Mouse (Mus musculus): ENCODE data around the gene Hspa4l.

Hspa4l gene

DNA sequence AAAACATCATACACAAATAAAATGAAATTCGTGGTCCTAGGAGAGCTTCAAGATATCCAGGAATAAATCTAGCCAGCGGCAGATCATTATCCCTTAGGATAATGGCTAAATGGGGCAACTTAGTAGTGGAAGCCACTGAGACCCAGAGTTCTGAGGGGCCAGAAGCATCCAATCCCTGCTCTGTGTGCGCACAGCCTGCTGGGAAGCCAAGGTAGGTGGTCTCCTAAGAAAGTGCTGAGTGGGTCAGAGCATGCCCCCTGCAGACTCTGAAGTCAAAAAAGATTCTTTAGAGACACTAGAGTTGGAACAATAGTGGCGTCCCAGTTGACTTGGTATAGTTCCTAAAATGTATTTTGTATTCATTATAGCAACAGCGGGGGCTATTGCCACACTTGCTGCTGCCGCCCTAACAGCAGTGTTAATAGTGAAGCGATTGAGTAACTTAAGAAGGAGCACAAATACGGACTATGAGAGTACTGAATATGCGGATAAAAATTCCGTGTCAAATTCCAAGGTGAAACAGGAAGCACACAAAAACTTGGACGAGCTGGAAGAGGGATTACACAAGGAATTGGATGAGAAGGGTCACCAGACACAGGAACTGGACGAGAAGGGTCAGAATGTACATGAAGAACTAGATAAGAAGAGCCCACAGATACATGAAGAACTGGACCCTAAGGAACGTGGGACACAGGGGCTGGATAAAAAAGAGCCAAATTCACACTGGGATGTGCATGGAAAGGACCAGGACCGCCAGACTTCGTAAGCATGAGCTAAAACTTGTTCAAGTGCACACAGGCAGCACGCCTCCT, at the start of gene Hspa4l:
Gene Hspa4l (plus strand): TSS at position 472 of the 812 bp plus-strand sequence.
- peak in 1 of 2 experiments; percentile 6 for DNase-seq

DNA sequence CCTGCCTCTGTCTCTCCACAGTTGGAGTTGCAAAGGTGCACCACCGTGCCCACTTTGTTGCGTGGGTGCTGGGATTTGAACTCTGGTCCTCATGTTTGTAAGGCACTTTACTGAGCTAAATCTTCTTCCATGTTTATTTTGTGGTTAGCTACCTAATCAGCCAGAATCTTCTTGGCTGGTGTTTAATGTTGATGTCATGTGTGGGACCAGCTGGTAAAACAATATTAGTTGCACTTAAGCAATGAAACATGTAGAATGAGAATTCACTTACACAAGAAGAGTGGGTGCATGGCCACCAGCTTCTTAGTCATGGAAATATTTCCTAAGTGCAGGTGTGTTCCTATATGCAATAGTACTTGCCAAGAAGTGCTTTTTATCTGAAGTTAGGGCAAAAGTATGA, 49.1 kb upstream of the Hspa4l start:
- no peak for DNase-seq

DNA sequence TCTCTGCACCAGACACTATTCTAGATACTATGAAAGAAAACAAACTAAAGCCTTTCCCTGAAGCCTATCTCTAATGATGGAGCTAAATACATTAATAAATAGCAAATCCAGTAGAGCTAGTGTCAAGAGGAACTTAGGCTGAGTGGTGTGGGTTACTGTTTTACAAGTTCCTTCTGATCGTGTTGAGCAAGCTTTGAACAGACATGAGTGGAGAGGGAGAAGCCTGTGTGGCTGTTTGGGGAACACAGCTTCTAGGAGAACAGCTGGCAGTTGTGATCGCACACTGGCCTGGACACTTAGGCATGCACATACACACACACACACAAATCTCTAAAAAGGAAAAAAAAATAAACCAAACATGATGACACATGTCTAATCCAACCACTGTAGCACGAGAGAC, 45.5 kb upstream of the Hspa4l start:
- DNase-seq = no peak

DNA sequence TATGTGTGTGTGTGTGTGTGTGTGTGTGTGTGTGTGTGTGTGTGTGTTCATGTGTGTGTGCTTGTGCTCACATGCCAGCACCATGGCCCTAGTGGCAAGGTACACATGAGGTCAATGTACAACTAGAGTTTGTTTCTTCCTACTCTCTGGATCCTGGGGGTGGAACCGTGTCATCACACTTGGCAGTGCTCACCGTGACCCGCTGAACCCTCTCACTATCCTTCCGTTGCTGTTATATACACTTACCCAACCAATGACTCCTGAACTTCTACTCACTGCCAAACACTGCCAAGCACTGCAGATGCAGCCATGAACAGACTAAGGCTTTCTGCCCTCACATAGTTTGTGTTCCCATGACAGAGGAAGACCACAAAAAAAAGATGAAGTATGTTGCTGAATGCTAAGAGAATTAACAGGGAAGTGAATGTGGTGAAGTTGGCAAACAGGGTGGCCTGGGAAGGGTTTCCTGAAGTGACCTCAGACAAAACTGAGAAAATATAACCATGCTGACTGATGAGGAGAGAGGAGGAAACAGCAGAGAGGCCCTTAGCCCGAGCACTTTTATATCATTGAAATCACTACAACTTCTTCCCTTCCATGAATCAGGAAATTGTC, 39.4 kb upstream of the Hspa4l start:
- peak; percentile 27 to 60 for DNase-seq

DNA sequence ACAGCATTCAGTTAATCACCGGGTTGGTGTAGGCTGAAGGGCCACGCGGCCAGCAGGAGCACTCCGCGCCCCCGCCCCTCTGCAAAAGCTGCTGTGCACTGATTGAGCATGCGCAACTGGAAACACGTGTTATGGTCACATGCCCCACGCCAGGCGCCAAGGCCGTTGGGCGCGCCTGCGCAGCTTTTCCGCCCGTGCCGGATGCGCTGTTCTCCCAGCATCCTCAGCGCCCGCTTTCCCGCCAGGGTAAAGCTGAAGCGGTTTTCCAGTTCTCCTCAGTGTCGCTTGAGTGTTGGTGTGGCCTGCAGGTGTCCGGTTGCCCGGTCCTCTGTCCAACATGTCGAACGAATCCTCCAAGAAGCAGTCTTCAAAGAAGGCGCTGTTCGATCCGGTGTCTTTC, 35.6 kb upstream of the Hspa4l start, which contains the start of gene Slc25a31:
Gene Slc25a31 (plus strand): TSS at position 201 of the 400 bp plus-strand sequence.
- no peak for DNase-seq

DNA sequence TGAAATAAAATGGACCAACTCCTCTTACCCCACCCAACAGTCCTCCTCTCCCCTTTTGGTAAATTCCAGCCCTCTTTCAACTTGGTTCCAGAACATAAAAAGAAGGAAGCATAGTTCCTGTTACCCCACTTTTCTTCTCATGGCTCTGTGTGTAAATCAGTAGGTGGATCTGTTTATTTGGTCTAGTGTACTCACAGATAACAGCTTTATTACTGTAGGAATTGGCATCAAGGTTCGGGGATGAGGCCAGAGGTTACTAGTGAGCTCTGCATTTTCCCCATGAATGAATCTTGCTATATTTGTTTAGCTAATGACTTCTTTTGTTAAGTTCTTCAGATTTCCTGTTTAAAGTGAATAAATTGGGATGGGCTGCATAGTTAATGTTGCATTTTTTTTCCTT, 28.2 kb upstream of the Hspa4l start:
- no peak for DNase-seq

DNA sequence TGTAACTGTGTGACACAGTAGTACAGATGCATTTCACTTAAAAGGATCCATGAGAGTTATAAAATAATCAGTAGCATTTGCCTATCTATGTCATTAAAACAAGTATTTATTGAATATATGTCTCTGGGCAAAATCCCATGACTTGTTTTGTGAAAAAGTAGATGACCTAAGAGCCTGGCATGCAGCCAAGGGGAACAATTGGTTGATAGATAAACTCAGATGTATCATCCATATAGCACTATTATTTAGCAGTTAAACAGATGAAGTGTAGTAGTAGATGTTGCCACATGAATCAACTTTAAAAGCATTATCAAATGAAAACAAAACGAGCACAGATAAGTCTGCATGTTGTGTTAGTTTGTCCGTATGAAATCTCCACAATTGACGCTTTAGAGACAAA, 25.3 kb upstream of the Hspa4l start:
- no peak for DNase-seq

DNA sequence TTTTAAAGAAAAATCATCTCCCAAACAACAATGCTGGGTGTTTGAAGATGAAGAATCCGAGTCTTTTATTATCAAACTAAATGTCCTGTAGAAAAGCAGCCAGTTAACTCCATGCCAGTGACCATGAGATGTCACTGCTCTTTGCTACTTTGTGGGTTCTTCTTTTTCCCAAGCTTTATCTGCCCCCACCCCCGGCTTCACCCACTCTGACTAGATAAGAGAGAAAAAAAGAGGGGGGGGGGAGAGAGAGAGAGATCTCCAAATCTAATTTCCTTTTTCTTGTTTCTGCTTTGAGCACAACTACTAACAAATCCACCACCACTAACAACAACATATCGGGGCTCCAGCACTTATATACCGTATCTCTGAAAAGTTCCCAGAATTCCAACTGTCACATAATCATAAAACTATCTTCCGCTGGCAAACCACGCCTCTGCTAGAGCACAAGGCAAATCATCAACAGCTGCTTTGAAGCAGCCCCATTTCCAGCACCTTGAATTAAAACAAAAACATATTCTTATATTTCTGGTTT, 5.8 kb upstream of the Hspa4l start:
- no peak for DNase-seq

DNA sequence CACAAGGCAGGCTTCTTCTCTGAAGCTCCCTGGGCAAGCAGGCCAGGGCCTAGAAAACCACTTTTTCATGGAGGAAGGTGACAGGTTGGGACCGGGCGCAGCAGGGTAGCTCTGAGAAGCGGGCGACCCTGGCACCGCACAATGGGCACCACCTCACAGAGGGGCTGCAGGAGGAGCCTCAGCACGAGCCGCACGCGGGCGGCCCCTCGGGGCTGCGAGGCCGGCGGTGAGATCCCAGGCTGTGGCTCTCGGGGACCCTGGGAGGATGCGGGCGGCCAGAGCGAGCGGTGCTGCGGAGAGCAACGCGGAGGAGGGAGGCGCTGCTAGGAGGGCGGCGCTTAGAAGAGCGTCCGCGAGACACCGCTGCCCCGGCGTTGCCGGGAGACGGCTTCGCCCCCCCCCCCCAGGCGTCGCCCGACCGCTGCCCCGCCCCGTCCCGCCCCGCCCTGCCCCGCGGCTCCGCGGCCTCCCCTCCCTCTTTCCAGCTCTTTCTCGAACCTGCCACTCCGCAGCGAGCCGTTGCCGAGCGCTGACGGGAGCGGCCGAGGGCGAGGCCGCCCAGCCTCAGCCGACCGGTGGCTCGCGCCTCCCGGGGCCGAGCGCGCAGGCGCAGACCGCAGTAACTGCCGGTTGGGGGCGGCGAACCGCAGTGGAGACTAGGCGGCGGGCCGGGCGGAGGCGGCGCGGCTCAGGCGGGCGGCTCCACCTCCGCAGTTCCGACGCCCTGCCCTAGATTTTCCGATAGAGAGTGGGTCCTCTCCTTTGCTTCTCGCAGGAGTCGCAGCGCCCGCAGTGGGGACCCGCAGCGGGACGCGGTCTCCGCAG, 753 bp downstream of the Hspa4l start:
- peak; percentile 92 to 94 for DNase-seq

DNA sequence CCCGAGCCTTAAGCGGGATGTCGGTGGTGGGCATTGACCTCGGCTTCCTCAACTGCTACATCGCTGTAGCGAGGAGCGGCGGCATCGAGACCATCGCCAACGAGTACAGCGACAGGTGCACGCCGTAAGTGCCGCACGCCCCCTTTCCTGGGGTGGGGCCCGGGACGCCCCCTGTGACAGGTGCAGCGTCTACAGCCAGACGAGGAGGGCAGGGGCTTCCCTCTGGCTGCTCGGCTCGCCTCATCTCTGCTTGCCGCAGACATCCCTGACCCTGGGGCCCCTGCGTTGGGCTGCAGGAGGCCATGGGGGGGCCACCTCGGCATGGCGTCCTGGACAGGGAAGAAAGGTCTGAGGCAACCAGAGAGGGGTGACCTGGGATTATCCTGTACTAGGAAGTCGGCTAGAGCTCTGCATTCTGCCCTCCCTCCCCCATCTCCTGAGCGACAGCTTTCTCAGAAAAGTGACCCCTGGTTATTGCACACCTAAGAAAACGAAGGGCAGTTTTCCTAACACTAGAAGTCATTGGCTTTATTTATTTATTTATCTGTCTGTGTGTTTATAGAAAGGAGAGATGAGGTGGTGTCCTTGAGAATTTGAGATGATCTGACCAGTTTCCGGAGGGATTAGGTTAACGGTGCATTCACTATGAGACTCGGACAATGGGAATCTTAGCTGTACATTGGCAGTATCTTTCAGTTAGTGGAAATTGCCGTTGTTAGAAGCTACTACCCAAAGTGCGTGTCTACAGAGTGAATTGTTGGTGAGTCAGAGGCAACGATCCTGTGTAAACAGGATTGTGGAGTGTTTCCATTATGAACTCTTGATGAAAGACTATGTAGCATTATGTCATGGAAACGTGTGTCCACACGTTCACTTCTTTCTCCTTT, 1.6 kb downstream of the Hspa4l start:
- no peak for DNase-seq

DNA sequence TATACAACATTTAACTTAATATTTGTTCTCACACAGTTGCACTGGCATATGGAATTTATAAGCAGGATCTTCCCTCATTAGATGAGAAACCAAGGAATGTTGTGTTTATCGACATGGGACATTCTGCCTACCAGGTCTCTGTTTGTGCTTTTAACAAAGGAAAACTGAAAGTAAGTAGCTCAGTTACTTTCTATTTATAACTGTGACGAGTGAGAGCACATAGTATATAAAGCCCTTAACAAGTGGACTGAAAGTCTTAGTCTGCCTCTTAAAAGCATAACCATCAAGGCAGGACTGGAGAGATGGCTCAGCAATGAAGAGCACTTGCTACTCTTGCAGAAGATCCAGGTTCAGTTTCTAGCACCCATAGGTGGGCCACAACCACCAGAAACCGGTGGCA, 16.5 kb downstream of the Hspa4l start:
- no peak for DNase-seq

DNA sequence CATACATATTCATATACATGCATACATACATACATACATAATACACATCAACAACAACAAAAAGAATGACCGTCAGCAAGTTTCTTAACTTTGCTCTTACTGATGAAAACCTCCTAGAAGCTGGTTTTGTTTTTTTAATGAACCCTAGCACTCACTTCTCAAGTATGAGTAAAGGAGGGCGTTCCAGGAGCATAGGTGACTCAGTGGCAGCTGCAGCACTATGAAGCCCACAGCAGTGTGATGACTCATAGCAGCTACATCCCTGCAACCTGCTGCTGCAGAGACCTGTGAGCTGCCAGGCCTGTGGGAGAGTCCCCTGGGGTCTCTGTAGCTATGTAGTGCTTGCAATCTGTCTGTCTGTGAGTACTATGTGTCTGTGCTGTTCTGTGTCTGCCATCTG, 17.0 kb downstream of the Hspa4l start:
- no peak for DNase-seq

DNA sequence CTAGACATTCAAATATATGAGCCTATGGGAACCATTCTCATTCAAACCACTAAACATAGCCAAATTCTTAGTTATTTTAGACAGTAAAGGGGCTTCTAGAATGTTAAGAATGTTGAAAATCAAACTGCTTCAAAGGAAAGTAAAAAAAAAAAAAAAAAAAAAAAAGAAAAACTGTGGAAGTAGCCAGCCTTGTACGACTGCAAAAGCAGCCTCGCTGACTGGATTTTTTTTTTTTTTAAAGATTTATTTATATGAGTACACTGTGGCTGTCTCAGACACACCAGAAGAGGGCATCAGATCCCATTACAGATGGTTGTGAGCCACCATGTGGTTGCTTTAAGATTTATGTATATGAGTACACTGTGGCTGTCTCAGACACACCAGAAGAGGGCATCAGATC, 49.5 kb downstream of the Hspa4l start:
- DNase-seq = no peak

DNA sequence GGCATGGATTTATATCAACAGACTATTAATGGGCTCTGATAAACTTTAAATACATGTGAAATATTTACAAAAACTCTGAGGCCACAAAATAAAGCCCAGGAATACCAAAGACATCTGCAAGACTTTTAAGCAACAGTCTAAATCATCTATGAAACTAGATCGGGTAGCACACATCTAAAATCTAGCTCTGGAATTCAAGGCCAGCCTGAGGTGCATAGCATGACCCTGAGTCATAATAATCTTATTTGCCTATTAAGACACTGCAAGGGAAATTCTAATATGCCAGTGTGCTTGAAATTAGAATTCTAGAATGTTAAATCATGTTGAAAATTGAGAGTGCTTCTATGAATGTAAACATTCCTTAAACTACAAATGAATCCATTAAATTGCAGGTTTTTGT, 53.8 kb downstream of the Hspa4l start:
- no peak for DNase-seq

DNA sequence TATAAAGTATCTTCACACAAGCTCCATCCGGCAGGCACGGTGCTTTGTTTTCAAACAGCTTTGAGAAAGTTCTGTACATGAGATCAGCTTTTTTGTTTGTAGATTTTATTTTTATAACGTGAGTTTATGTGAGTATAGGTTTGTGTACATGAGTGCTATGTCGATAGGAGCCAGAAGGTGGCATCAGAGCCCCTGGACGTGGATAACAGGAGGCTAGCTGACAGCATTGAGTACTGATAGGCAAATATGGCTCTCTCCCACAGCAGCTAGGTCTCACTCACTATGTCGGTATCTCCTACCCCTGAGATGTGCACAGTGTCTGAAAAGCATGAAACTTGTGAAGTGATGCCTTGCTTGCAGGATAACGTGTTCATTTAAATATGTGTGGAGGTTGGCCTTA, 54.2 kb downstream of the Hspa4l start:
- DNase-seq = peak; percentile 30 to 63

DNA sequence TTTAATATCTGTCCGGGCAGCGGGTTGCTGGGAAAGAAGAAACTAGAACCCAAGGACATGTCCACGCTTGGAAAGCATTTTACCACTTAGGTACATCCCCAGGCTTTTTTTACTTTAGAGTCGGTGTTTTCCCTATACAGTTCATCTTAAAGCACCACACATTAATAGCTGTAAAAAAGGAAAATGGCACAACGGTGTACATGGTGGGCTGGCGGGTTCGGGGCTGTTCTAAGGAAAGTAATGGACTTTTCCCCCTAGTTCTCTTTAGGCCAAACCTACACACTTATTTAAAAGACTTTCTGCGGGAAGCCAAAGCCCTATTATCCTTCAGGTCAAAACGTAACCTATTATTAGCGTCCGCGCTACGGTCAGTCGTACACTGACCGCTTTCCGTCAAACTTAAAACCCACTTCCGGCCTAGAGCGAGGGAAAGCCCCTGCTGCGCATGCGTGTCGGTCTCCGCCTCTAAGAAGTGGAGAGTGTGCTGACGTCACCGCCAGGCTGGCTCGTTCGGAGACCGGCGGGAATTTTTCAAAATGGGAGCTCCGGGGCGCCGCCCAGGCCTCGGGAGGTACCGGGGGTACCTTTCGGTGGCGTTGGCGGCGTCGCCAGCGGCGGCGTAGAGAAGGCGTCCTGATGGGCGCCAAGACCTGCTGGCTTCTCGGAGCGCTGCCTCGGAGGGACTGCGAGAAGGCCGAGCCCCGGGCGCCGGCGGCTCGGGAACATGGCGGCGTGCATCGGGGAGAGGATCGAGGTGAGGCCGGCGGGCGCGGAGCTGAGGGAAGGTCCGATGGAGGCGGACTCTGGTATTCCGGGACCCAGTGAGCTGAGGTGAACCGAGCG, 55.5 kb downstream of the Hspa4l start, which contains the start of gene Plk4:
Gene Plk4 (plus strand): TSS at position 490 of the 843 bp plus-strand sequence.
- peak; percentile 97 for DNase-seq

DNA sequence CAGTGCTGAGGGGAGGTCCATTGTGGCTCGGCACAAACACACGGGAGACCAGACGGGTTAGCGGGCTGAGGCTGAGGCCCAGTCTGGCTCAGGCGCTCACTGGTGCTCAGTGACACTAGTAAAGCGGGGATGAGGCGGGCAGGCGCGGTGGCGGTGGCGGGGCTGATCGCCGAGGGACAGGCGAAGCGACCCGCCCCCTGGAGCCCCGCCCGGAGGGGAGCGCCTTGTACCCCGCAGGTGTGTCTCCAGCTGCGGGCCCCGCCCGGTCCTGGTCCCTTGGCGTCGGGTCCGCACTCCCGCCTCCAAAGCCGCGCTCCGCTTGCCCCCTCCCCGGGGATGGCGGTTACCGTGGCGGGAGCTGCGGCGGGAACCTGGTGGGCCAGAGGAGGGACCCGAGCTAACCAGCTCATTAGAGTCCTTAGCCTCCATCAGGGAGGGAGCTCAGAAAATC, 56.1 kb downstream of the Hspa4l start:
- peak; percentile 52 to 62 for DNase-seq

DNA sequence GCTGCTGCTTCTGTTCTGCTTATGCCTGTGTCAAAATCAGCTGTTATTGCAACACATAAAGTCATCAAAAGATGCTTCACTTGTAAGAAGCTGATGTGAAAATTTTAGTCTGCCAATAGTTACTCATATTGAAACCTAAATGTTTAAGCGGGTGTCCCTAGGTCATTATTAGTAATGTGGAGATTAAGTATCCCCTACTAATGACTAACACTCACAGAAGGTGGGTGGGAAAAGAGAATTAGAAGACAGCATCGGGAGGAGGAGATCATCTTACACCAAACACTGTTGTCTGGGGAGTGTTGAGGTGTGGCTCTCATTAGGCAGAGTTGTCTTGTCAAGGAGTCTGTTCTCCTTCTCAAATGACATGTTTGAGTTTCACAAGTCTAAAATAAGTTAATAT, 62.6 kb downstream of the Hspa4l start:
- no peak for DNase-seq

DNA sequence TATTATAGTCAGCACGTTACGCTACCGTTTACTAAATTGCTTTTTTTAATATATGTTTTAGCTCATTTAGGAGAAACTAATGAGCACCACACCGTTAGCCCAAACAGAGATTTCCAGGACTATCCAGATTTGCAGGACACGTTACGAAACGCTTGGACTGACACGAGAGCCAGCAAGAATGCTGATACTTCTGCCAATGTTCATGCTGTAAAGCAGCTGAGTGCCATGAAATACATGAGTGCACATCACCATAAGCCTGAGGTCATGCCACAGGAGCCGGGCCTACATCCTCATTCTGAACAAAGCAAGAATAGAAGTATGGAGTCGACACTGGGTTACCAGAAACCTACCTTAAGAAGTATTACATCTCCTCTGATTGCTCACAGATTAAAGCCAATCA, 64.4 kb downstream of the Hspa4l start:
- no peak for DNase-seq

DNA sequence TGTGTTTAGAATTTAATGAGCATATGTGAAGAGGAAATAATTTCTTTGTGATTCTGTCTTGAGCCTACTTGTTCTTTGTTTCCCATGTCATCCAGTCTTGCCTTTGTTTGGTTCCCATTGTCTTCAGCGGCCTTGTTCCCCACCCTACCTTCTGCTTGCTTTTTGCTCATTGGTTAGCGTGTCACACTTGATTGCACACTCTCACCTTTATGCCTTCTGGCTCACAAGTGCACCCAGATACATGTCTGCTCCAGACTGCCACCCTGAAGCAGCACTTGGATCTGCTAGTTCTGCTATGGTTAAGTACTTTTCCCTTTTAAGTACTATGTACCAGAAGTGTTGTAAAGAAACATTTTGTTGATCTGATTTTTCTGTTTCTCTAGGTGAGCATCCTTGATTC, 65.6 kb downstream of the Hspa4l start:
- DNase-seq = no peak

DNA sequence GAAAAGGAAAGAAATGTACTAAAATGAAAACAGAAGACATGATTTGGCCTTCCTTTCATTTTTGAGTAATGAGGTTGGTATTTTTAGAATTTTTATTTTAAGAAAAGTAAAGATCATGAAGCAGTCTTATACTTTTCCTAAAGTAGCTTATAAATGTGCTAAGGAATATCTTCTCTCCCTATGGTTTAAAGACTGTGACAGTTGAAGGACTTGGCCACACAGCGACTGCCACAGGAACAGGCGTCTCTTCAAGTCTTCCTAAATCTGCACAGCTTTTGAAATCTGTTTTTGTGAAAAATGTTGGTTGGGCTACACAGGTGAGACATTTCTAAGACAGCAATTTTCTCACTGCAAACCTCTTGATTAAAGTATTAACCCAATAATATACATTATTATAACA, 69.0 kb downstream of the Hspa4l start:
- no peak for DNase-seq

Data from lung, postnatal 4 days (tissue).